Mouse (Mus musculus) spleen, embryonic (tissue): ENCODE measurements around the gene Ccdc138.

Experiments
- CTCF ChIA-PET: fragments of 350-600 bp; sonication (Branson Sonifier 250); formaldehyde crosslinking; loops from one replicate; lab custom pipeline; 2022; lab: Charles Lee

Gene Ccdc138

GRCm38 (mm10) chr10:58585427-58586223 is 87.9 kb downstream of the Ccdc138 start:
- CTCF ChIA-PET: no interaction called here

GRCm38 (mm10) chr10:58594486-58594885 is 96.7 kb downstream of the Ccdc138 start:
- CTCF ChIA-PET: no interaction called here

GRCm38 (mm10) chr10:58595197-58595596 is 97.4 kb downstream of the Ccdc138 start:
- CTCF ChIA-PET: no interaction called here

- CTCF ChIA-PET: no interaction called here
Measured at GRCm38 (mm10) chr10:58595821-58596220, 98.1 kb downstream of the Ccdc138 start.

GRCm38 (mm10) chr10:58600151-58600550 is 102.4 kb downstream of the Ccdc138 start:
- CTCF ChIA-PET: no interaction called here

- CTCF ChIA-PET: no interaction called here
Measured at GRCm38 (mm10) chr10:58600983-58601382, 103.2 kb downstream of the Ccdc138 start.

- CTCF ChIA-PET: no interaction called here
Measured at GRCm38 (mm10) chr10:58601431-58601901, 103.7 kb downstream of the Ccdc138 start.

DNA sequence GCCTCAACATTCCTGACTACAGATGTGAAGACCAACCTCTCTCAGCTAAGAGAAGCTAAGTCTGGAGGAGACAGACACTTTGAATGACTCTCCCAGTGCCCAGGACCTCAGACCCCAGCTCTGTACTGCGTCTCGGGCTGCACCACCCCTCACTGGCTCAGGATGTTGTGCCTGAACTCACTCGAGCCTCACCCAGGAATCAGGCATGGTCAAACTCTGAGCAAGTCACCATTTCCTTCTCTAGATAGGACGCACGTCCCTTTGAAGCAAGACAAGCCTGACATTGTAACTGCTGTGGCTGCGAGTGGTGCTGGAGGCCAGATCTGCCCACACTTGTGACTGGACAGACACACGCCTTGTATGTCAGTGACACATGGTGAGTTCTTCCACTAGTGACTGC is 104.2 kb downstream of the Ccdc138 start:
- CTCF ChIA-PET: no interaction called here

- CTCF ChIA-PET: no interaction called here
Measured at GRCm38 (mm10) chr10:58604779-58605178, 107.0 kb downstream of the Ccdc138 start.

DNA sequence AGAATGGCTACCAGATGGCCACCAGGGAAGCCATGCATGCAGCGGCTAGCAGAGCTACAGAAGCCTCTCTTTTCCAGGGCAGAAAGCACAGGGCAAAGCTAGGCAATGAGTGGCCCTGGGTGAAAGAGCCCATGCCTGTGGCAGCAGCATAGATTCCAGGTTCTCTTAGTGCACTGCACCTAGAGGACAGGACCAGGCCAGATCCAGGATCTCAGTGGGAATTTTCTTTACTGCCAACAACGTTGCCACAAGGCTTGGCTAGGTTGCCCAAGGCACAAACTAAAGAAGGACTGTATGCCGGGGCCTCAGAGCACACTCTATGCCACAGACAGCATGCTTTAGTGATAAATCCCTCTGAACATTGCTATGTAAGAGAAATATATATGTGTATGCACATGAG is 108.6 kb downstream of the Ccdc138 start:
- CTCF ChIA-PET: no interaction called here

DNA sequence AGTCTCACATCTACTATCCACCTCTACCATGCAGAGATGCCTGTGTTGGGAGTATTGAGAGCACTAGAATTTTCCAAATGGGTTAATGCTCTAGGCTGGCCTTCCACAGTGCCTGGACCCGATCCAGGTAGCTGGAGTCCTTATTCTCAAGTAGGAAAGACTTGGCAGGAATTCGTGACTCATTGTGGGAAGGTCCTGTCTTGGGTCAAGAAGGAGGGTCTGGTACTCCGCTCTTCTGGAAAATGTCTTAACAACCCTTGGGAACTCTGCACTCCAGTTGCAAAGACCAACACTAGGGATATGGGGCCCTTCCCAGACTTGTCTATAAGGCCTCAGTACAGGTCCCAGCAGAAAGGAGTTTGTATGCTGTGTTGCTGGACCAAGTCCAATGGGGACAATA is 111.1 kb downstream of the Ccdc138 start:
- CTCF ChIA-PET: no interaction called here

DNA sequence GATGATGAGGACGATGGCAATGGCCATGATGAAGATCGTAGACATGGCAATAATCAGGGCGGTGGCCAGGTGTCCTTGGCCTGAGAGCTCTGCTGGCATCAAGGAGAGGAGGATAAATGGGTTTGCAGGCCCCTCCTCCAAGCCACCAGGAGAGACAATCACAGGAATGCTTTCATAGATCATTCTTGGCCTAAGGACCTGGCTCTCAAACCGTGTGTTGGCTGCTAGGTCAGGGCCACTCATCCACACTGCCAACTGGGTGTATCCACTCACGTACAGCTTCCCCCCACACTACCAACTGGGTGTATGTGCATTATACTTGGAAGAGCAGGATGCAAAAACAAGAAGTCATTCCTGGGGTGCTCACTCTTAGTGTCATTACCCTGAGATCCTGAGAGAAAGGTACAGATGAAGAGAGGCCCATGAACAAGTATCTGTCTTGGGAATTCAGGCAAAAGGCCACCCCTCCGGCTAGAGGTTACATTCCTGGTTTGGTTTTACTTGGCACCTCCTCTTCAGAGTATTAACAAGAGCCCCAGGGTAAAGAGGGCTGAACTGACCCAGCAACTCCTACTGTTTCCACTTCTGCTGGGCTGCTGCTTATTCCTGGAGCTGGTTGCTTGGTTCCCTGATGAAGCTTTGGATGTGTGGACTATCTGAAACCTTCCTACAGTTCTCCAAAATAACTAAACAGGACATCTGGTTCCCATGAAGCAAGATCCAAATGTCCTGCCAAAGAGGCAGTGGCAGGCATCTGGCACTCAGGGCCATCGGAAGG is 112.9 kb downstream of the Ccdc138 start:
- CTCF ChIA-PET: no interaction called here

- CTCF ChIA-PET: no interaction called here
Measured at GRCm38 (mm10) chr10:58614601-58615000, 116.9 kb downstream of the Ccdc138 start.

- CTCF ChIA-PET: no interaction called here
Measured at GRCm38 (mm10) chr10:58616565-58616964, 118.8 kb downstream of the Ccdc138 start.

- CTCF ChIA-PET: no interaction called here
Measured at GRCm38 (mm10) chr10:58618501-58619216, 120.9 kb downstream of the Ccdc138 start.

GRCm38 (mm10) chr10:58619266-58619665 is 121.5 kb downstream of the Ccdc138 start:
- CTCF ChIA-PET: no interaction called here

GRCm38 (mm10) chr10:58624848-58625711 is 127.3 kb downstream of the Ccdc138 start:
- CTCF ChIA-PET: no interaction called here
